Mouse (Mus musculus) intestine, embryonic 16.5 days (tissue): ENCODE results near the gene Ehd1. TPM values are rescaled to one million over a fixed set of nuclear protein-coding genes. Genes with fewer than 3 reads are reported as not detected.

Experiments
- ATAC-seq: fragments of 200-750 bp; cut with Nextera tagmentation; 2 replicates; pipeline ENCODE4 v1.8.0; 2017; ENCODE audit warnings: moderate TSS enrichment, moderate library complexity
- H3K27ac ChIP-seq: fragments of 300-500 bp; sonication (generic); 2 replicates; pipeline ENCODE4 v1.5.1; 2014; ENCODE audit warnings: mild to moderate bottlenecking, low read length
- H3K27me3 ChIP-seq: fragments of 300-500 bp; sonication (generic); replicated peaks from 2 replicates; pipeline ENCODE4 v1.6.1; 2014; ENCODE audit warnings: low read length, control low read depth, mixed read lengths; ENCODE audit not compliant: control insufficient read depth, insufficient read depth
- H3K36me3 ChIP-seq: fragments of 300-500 bp; sonication (generic); 2 replicates; pipeline ENCODE4 v1.6.1; 2014; ENCODE audit warnings: low read length, control low read depth; ENCODE audit not compliant: control insufficient read depth, insufficient read depth
- H3K4me1 ChIP-seq: fragments of 300-500 bp; sonication (generic); 2 replicates; pipeline ENCODE4 v1.6.1; 2014; ENCODE audit warnings: low read length, control low read depth, mixed read lengths; ENCODE audit not compliant: control insufficient read depth, insufficient read depth
- H3K4me2 ChIP-seq: fragments of 300-500 bp; sonication (generic); 2 replicates; pipeline ENCODE4 v1.6.1; 2014; ENCODE audit warnings: low read depth, low read length, control low read depth
- H3K4me3 ChIP-seq: fragments of 300-500 bp; sonication (generic); 2 replicates; pipeline ENCODE4 v1.5.1; 2014; ENCODE audit warnings: mild to moderate bottlenecking, low read length
- H3K9ac ChIP-seq: fragments of 300-500 bp; sonication (generic); 2 replicates; pipeline ENCODE4 v1.6.1; 2014; ENCODE audit warnings: low read depth, low read length
- H3K9me3 ChIP-seq: fragments of 300-500 bp; sonication (generic); 2 replicates; pipeline ENCODE4 v1.6.1; 2016; ENCODE audit warnings: low read length, control low read depth; ENCODE audit not compliant: control insufficient read depth
- WGBS: fragments of 180-500 bp; shearing (Covaris S2); extraction: QIAGEN DNeasy Blood & Tissue Kit; methylation state at CpG from one replicate; pipeline ENCODE4 v1.1.7; 2014; 5-methylcytosine and 5-hydroxymethylcytosine counted together
- polyA plus RNA-seq: library from polyadenylated mRNA; unstranded; fragments of >200 nt; fragmentation: Nextera tagmentation; extraction: Ambion mirVana; gene quantifications from 2 replicates; pipeline ENCODE4 v1.2.1, GENCODE M21; 2015

Ehd1 gene
- polyA plus RNA-seq, 1 experiment from 2014 or later, result 135 TPM

- Histone ChIP-seq H3K9me3 (no peaks in the 10 kb centered on the region), H3K36me3 (peaks cover 26% of the 10 kb centered on the region)
Measured at GRCm38 (mm10) chr19:6247526-6248300, 28.8 kb upstream of the Ehd1 start.

GRCm38 (mm10) chr19:6253021-6253420 is 23.5 kb upstream of the Ehd1 start:
- no peak overlapping the region for H3K27ac ChIP-seq
- WGBS, result 86% methylated on average over 4 of the region's 4 CpGs
- no peak overlapping the region for H3K4me2 ChIP-seq
- peaks cover 28% of the 10 kb centered on the region for H3K36me3 ChIP-seq
- ATAC-seq, result no peak
- H3K4me3 ChIP-seq, result no peak overlapping the region
- H3K4me1 ChIP-seq, result no peaks in the 10 kb centered on the region
- H3K9me3 ChIP-seq, result no peaks in the 10 kb centered on the region
- H3K9ac ChIP-seq, result no peak overlapping the region
- no peaks in the 10 kb centered on the region for H3K27me3 ChIP-seq

More at GRCm38 (mm10) chr19:6247526-6248300, 28.8 kb upstream of the Ehd1 start:
- Histone ChIP-seq H3K4me2 (no peak overlapping the region), H3K4me3 (no peak overlapping the region), H3K4me1 (peaks cover 10% of the 10 kb centered on the region), H3K9ac (no peak overlapping the region), H3K27me3 (no peaks in the 10 kb centered on the region), H3K27ac (no peak overlapping the region)
- no peak for ATAC-seq
- 92% methylated on average over 29 of the region's 29 CpGs for WGBS

- Histone ChIP-seq H3K9ac (no peak overlapping the region), H3K9me3 (no peaks in the 10 kb centered on the region), H3K27ac (no peak overlapping the region), H3K4me1 (peaks cover 3% of the 10 kb centered on the region; the same call in 1 of the 2 replicates), H3K27me3 (no peaks in the 10 kb centered on the region), H3K4me2 (no peak overlapping the region), H3K36me3 (peaks cover 28% of the 10 kb centered on the region), H3K4me3 (no peak overlapping the region)
- no peak for ATAC-seq
- WGBS, result 69% methylated on average over 2 of the region's 2 CpGs
Measured at GRCm38 (mm10) chr19:6260428-6260827, 16.1 kb upstream of the Ehd1 start.

GRCm38 (mm10) chr19:6260946-6261345 is 15.6 kb upstream of the Ehd1 start:
- Histone ChIP-seq H3K9me3 (no peaks in the 10 kb centered on the region), H3K4me1 (peaks cover 3% of the 10 kb centered on the region; the same call in 1 of the 2 replicates), H3K9ac (no peak overlapping the region), H3K4me3 (no peak overlapping the region), H3K27ac (no peak overlapping the region), H3K36me3 (peaks cover 28% of the 10 kb centered on the region), H3K27me3 (no peaks in the 10 kb centered on the region), H3K4me2 (no peak overlapping the region)
- 81% methylated on average over 4 of the region's 4 CpGs for WGBS
- no peak for ATAC-seq

GRCm38 (mm10) chr19:6261379-6261778 is 15.1 kb upstream of the Ehd1 start:
- peaks cover 28% of the 10 kb centered on the region for H3K36me3 ChIP-seq

GRCm38 (mm10) chr19:6262222-6262621 is 14.3 kb upstream of the Ehd1 start:
- peak overlapping the region; percentile 89 for H3K27ac ChIP-seq
- H3K9me3 ChIP-seq, result no peaks in the 10 kb centered on the region
- peak overlapping the region; percentile 76; the same call in 1 of the 2 replicates for H3K9ac ChIP-seq
- peaks cover 28% of the 10 kb centered on the region for H3K36me3 ChIP-seq
- no peak overlapping the region for H3K4me3 ChIP-seq
- no peak for ATAC-seq
- H3K4me2 ChIP-seq, result peak overlapping the region; percentile 49
- no peaks in the 10 kb centered on the region for H3K27me3 ChIP-seq
- 60% methylated on average over 7 of the region's 7 CpGs for WGBS
- peaks cover 5% of the 10 kb centered on the region; the same call in 1 of the 2 replicates for H3K4me1 ChIP-seq

More at GRCm38 (mm10) chr19:6261379-6261778, 15.1 kb upstream of the Ehd1 start:
- no peak overlapping the region for H3K4me3 ChIP-seq
- H3K4me1 ChIP-seq, result peaks cover 3% of the 10 kb centered on the region; the same call in 1 of the 2 replicates
- no peaks in the 10 kb centered on the region for H3K9me3 ChIP-seq
- 92% methylated on average over 14 of the region's 14 CpGs for WGBS
- H3K27ac ChIP-seq, result no peak overlapping the region
- no peaks in the 10 kb centered on the region for H3K27me3 ChIP-seq
- H3K4me2 ChIP-seq, result no peak overlapping the region
- ATAC-seq, result no peak
- H3K9ac ChIP-seq, result no peak overlapping the region

- Histone ChIP-seq H3K4me1 (peaks cover 11% of the 10 kb centered on the region; the same call in 1 of the 2 replicates), H3K36me3 (peaks cover 26% of the 10 kb centered on the region), H3K27me3 (no peaks in the 10 kb centered on the region), H3K9me3 (no peaks in the 10 kb centered on the region), H3K4me2 (peak overlapping the region; percentile 49), H3K4me3 (peak overlapping the region; percentile 58), H3K27ac (peak overlapping the region; percentile 98), H3K9ac (peak overlapping the region; percentile 76)
- peak; percentile 83 for ATAC-seq
- WGBS, result 53% methylated on average over 8 of the region's 8 CpGs
Measured at GRCm38 (mm10) chr19:6262839-6263433, 13.6 kb upstream of the Ehd1 start.

GRCm38 (mm10) chr19:6264200-6264599 is 12.3 kb upstream of the Ehd1 start:
- Histone ChIP-seq H3K27ac (peak overlapping the region; percentile 98), H3K27me3 (no peaks in the 10 kb centered on the region), H3K4me3 (peak overlapping the region; percentile 58), H3K36me3 (peaks cover 20% of the 10 kb centered on the region), H3K9me3 (no peaks in the 10 kb centered on the region), H3K4me2 (peak overlapping the region; percentile 49), H3K4me1 (peaks cover 12% of the 10 kb centered on the region; the same call in 1 of the 2 replicates), H3K9ac (peak overlapping the region; percentile 76)
- 43% methylated on average over 9 of the region's 9 CpGs for WGBS
- ATAC-seq, result peak; percentile 74

GRCm38 (mm10) chr19:6264945-6265344 is 11.6 kb upstream of the Ehd1 start:
- peaks cover 12% of the 10 kb centered on the region; the same call in 1 of the 2 replicates for H3K4me1 ChIP-seq
- peaks cover 16% of the 10 kb centered on the region for H3K36me3 ChIP-seq
- ATAC-seq, result no peak
- H3K27me3 ChIP-seq, result no peaks in the 10 kb centered on the region
- H3K4me3 ChIP-seq, result peak overlapping the region; percentile 58
- 67% methylated on average over 8 of the region's 8 CpGs for WGBS
- no peaks in the 10 kb centered on the region for H3K9me3 ChIP-seq
- H3K9ac ChIP-seq, result peak overlapping the region; percentile 76
- H3K27ac ChIP-seq, result peak overlapping the region; percentile 98
- peak overlapping the region; percentile 49 for H3K4me2 ChIP-seq
